Mouse (Mus musculus) telencephalon, adult 2 months (tissue): Measurements from ENCODE around the gene Mpo.

Source experiments
- DNase-seq: peaks from one replicate; pipeline ENCODE4 v3.0.0-alpha.2; 2011; ENCODE audit warnings: low read depth, low spot score

Gene Mpo

GRCm38 (mm10) chr11:87758161-87758911 lies 35.0 kb upstream of the Mpo start:
- DNase-seq: no peak

- no peak for DNase-seq
Observed at GRCm38 (mm10) chr11:87758957-87759608, 34.3 kb upstream of the Mpo start.

GRCm38 (mm10) chr11:87759609-87760005 lies 33.8 kb upstream of the Mpo start:
- no peak for DNase-seq

GRCm38 (mm10) chr11:87760301-87761081 lies 32.9 kb upstream of the Mpo start, which contains the start of gene Tspoap1:
Tspoap1 (plus strand) TSS chr11:87760541.
- DNase-seq: peak; percentile 84

- no peak for DNase-seq
Observed at GRCm38 (mm10) chr11:87761181-87761721, 32.1 kb upstream of the Mpo start.

GRCm38 (mm10) chr11:87761806-87762701 lies 31.3 kb upstream of the Mpo start:
- no peak for DNase-seq

GRCm38 (mm10) chr11:87762702-87763385 lies 30.5 kb upstream of the Mpo start:
- no peak for DNase-seq

- peak; percentile 86 for DNase-seq
Observed at GRCm38 (mm10) chr11:87763511-87763987, 29.8 kb upstream of the Mpo start.

GRCm38 (mm10) chr11:87763988-87764876 lies 29.1 kb upstream of the Mpo start:
- no peak for DNase-seq

- no peak for DNase-seq
Observed at GRCm38 (mm10) chr11:87768745-87769144, 24.6 kb upstream of the Mpo start.

- no peak for DNase-seq
Observed at GRCm38 (mm10) chr11:87770989-87771388, 22.4 kb upstream of the Mpo start.

- DNase-seq: no peak
Observed at GRCm38 (mm10) chr11:87772354-87772753, 21.0 kb upstream of the Mpo start.

- DNase-seq: no peak
Observed at GRCm38 (mm10) chr11:87778100-87778765, 15.1 kb upstream of the Mpo start.

GRCm38 (mm10) chr11:87778915-87779314 lies 14.5 kb upstream of the Mpo start:
- no peak for DNase-seq

- DNase-seq: no peak
Observed at GRCm38 (mm10) chr11:87779392-87779791, 14.0 kb upstream of the Mpo start.

GRCm38 (mm10) chr11:87780130-87780529 lies 13.3 kb upstream of the Mpo start:
- no peak for DNase-seq

- no peak for DNase-seq
Observed at GRCm38 (mm10) chr11:87790088-87790487, 3.3 kb upstream of the Mpo start.

GRCm38 (mm10) chr11:87801711-87802275 lies 8.4 kb downstream of the Mpo start:
- peak; percentile 54 for DNase-seq
